Mouse (Mus musculus): ENCODE measurements around the gene Best2. TPM values are rescaled to one million over a fixed set of nuclear protein-coding genes. Genes with fewer than 3 reads are reported as not detected.
A peak's percentile ranks its signal among the peaks of the same experiment; 100 is the strongest.

The Best2 gene
- polyA plus RNA-seq, 2 experiments: not detected

- Histone ChIP-seq H3K27me3 (ENCODE audit: control insufficient read depth, insufficient read depth, low read length) (no peaks in the 10 kb centered on the region), H3K36me3 (replicated peaks; ENCODE audit: control insufficient read depth, insufficient read depth, low read depth) (no peaks in the 10 kb centered on the region), H3K9me3 (ENCODE audit: control insufficient read depth, low read length) (no peaks in the 10 kb centered on the region), H3K4me3 (ENCODE audit: insufficient read depth in 1 of 2, low read depth in 2 of 2, low read length in 2 of 2) (peak overlapping the region in 1 of 2 experiments; percentile 59; a peak in 3 of 4 replicates), H3K4me2 (ENCODE audit: low read depth) (peak overlapping the region; percentile 88), H3K9ac (replicated peaks) (peak overlapping the region; percentile 81), H3K4me1 (replicated peaks; ENCODE audit: control insufficient read depth in 2 of 2, insufficient read depth in 2 of 2, low read length in 1 of 2) (peaks cover 37 to 38% of the 10 kb centered on the region in 2 experiments), H3K27ac (peak overlapping the region; percentile 87)
- WGBS (ENCODE audit: insufficient replicate concordance): 5% methylated on average over 15 of the region's 15 CpGs
- TF ChIP-seq EP300 (IDR thresholded peaks at IDR 0.05; ENCODE audit: low read depth): peak; percentile 21; the same call in 1 of the 2 replicates
- TF ChIP-seq CTCF (IDR thresholded peaks at IDR 0.05; ENCODE audit: low read depth): no peak
- ATAC-seq (ENCODE audit: insufficient read depth) (no peak), DNase-seq (ENCODE audit: low read depth in 3 of 3, low spot score in 3 of 3) (no peak)
Observed at GRCm38 (mm10) chr8:84989311-84989731, 25.0 kb downstream of the Best2 start.

- H3K4me3 ChIP-seq (ENCODE audit: insufficient read depth in 1 of 2, low read depth in 2 of 2, low read length in 2 of 2): no peak overlapping the region
- 65% methylated on average over 2 of the region's 2 CpGs for WGBS (ENCODE audit: insufficient replicate concordance)
- no peaks in the 10 kb centered on the region for H3K9me3 ChIP-seq (ENCODE audit: control insufficient read depth, low read length)
- no peak overlapping the region for H3K27ac ChIP-seq
- DNase-seq (ENCODE audit: low read depth in 3 of 3, low spot score in 3 of 3): no peak
- no peaks in the 10 kb centered on the region for H3K27me3 ChIP-seq (ENCODE audit: control insufficient read depth, insufficient read depth, low read length)
- H3K4me1 ChIP-seq (replicated peaks; ENCODE audit: control insufficient read depth in 2 of 2, insufficient read depth in 2 of 2, low read length in 1 of 2): peaks cover 40 to 43% of the 10 kb centered on the region in 2 experiments
- H3K9ac ChIP-seq (replicated peaks): no peak overlapping the region
- H3K36me3 ChIP-seq (replicated peaks; ENCODE audit: control insufficient read depth, insufficient read depth, low read depth): no peaks in the 10 kb centered on the region
- no peak overlapping the region for H3K4me2 ChIP-seq (ENCODE audit: low read depth)
- no peak for TF ChIP-seq CTCF (IDR thresholded peaks at IDR 0.05; ENCODE audit: low read depth)
- no peak for TF ChIP-seq EP300 (IDR thresholded peaks at IDR 0.05; ENCODE audit: low read depth)
- no peak for ATAC-seq (ENCODE audit: insufficient read depth)
Observed at GRCm38 (mm10) chr8:84987903-84988302, 26.4 kb downstream of the Best2 start.

- Histone ChIP-seq H3K4me1 (replicated peaks; ENCODE audit: control insufficient read depth in 2 of 2, insufficient read depth in 2 of 2, low read length in 1 of 2) (peaks cover 43 to 46% of the 10 kb centered on the region in 2 experiments), H3K36me3 (replicated peaks; ENCODE audit: control insufficient read depth, insufficient read depth, low read depth) (no peaks in the 10 kb centered on the region), H3K9ac (replicated peaks) (no peak overlapping the region), H3K4me3 (ENCODE audit: insufficient read depth in 1 of 2, low read depth in 2 of 2, low read length in 2 of 2) (no peak overlapping the region), H3K4me2 (ENCODE audit: low read depth) (no peak overlapping the region), H3K9me3 (ENCODE audit: control insufficient read depth, low read length) (no peaks in the 10 kb centered on the region), H3K27me3 (ENCODE audit: control insufficient read depth, insufficient read depth, low read length) (no peaks in the 10 kb centered on the region), H3K27ac (no peak overlapping the region)
- TF ChIP-seq EP300 (IDR thresholded peaks at IDR 0.05; ENCODE audit: low read depth) (no peak), CTCF (IDR thresholded peaks at IDR 0.05; ENCODE audit: low read depth) (no peak)
- 70% methylated on average over 5 of the region's 5 CpGs for WGBS (ENCODE audit: insufficient replicate concordance)
- ATAC-seq (ENCODE audit: insufficient read depth) (no peak), DNase-seq (ENCODE audit: low read depth in 3 of 3, low spot score in 3 of 3) (no peak)
Observed at GRCm38 (mm10) chr8:84987388-84987787, 26.9 kb downstream of the Best2 start.

GRCm38 (mm10) chr8:84986379-84986945, 27.9 kb downstream of the Best2 start:
- DNase-seq (ENCODE audit: low read depth in 3 of 3, low spot score in 3 of 3) (no peak), ATAC-seq (ENCODE audit: insufficient read depth) (no peak)
- Histone ChIP-seq H3K27me3 (ENCODE audit: control insufficient read depth, insufficient read depth, low read length) (no peaks in the 10 kb centered on the region), H3K36me3 (replicated peaks; ENCODE audit: control insufficient read depth, insufficient read depth, low read depth) (no peaks in the 10 kb centered on the region), H3K4me2 (ENCODE audit: low read depth) (peak overlapping the region; percentile 99), H3K4me3 (ENCODE audit: insufficient read depth in 1 of 2, low read depth in 2 of 2, low read length in 2 of 2) (peak overlapping the region; percentile 41 to 55), H3K9ac (replicated peaks) (peak overlapping the region; percentile 64), H3K4me1 (replicated peaks; ENCODE audit: control insufficient read depth in 2 of 2, insufficient read depth in 2 of 2, low read length in 1 of 2) (peaks cover 43 to 46% of the 10 kb centered on the region in 2 experiments), H3K9me3 (ENCODE audit: control insufficient read depth, low read length) (no peaks in the 10 kb centered on the region), H3K27ac (peak overlapping the region; percentile 60)
- no peak for TF ChIP-seq CTCF (IDR thresholded peaks at IDR 0.05; ENCODE audit: low read depth)
- peak; percentile 53 for TF ChIP-seq EP300 (IDR thresholded peaks at IDR 0.05; ENCODE audit: low read depth)
- WGBS (ENCODE audit: insufficient replicate concordance): 22% methylated on average over 8 of the region's 8 CpGs

GRCm38 (mm10) chr8:84985684-84986378, 28.5 kb downstream of the Best2 start:
- Histone ChIP-seq H3K9me3 (ENCODE audit: control insufficient read depth, low read length) (no peaks in the 10 kb centered on the region), H3K4me2 (ENCODE audit: low read depth) (peak overlapping the region; percentile 99), H3K4me1 (replicated peaks; ENCODE audit: control insufficient read depth in 2 of 2, insufficient read depth in 2 of 2, low read length in 1 of 2) (peaks cover 40 to 43% of the 10 kb centered on the region in 2 experiments), H3K9ac (replicated peaks) (peak overlapping the region; percentile 64), H3K27me3 (ENCODE audit: control insufficient read depth, insufficient read depth, low read length) (no peaks in the 10 kb centered on the region), H3K36me3 (replicated peaks; ENCODE audit: control insufficient read depth, insufficient read depth, low read depth) (no peaks in the 10 kb centered on the region), H3K27ac (peak overlapping the region; percentile 60), H3K4me3 (ENCODE audit: insufficient read depth in 1 of 2, low read depth in 2 of 2, low read length in 2 of 2) (peak overlapping the region; percentile 41 to 55)
- peak in 1 of 3 experiments; percentile 80 for DNase-seq (ENCODE audit: low read depth in 3 of 3, low spot score in 3 of 3)
- TF ChIP-seq CTCF (IDR thresholded peaks at IDR 0.05; ENCODE audit: low read depth) (no peak), EP300 (IDR thresholded peaks at IDR 0.05; ENCODE audit: low read depth) (no peak)
- WGBS (ENCODE audit: insufficient replicate concordance): under 1% methylated on average over 53 of the region's 53 CpGs
- ATAC-seq (ENCODE audit: insufficient read depth): peak; percentile 17

All from liver, embryonic 14.5 days (tissue).